Mouse (Mus musculus) CH12.LX (cell line): ENCODE measurements around the gene Gm9958. TPM values are rescaled to one million over a fixed set of nuclear protein-coding genes. Genes with fewer than 3 reads are reported as not detected.
A peak's percentile ranks its signal among the peaks of the same experiment; 100 is the strongest.

ENCODE experiments used
- DNase-seq: peaks from one replicate; pipeline ENCODE4 v3.0.0-alpha.2; 2013; ENCODE audit errors: extremely low read depth
- H3K27ac ChIP-seq: 2 replicates; pipeline ENCODE4 v1.5.1; 2012; ENCODE audit warnings: low read depth, mild to moderate bottlenecking, control low read depth, moderate library complexity; ENCODE audit not compliant: insufficient read depth
- H3K27me3 ChIP-seq: replicated peaks from 2 replicates; pipeline ENCODE3; 2012; ENCODE audit warnings: inconsistent platforms
- H3K36me3 ChIP-seq, 2 experiments: replicated peaks in 1 of 2; 2 replicates each; pipeline versions ENCODE3 to v1.6.1; 2012; ENCODE audit warnings: inconsistent platforms in 1 of 2, low read length in 1 of 2, mild to moderate bottlenecking in 1 of 2, mixed read lengths in 1 of 2, moderate library complexity in 1 of 2; ENCODE audit not compliant: control insufficient read depth in 1 of 2, insufficient read depth in 1 of 2
- H3K4me1 ChIP-seq, 2 experiments: 2 replicates each; pipeline ENCODE4 v1.6.1; 2012; ENCODE audit warnings: inconsistent platforms in 1 of 2, moderate library complexity in 1 of 2; ENCODE audit not compliant: insufficient read depth in 2 of 2, control insufficient read depth in 1 of 2
- H3K4me2 ChIP-seq: 2 replicates; pipeline ENCODE4 v1.6.1; 2012; ENCODE audit warnings: low read depth, mild to moderate bottlenecking, control low read depth; ENCODE audit not compliant: poor library complexity, insufficient read depth, severe bottlenecking
- H3K4me3 ChIP-seq, 3 experiments: fragments of 150-350 bp in 1 of 3; sonication (generic) in 1 of 3; replicated peaks in 1 of 3; 2 replicates each; pipeline versions ENCODE3 to v1.5.1; 2011 to 2012; ENCODE audit warnings: low read depth in 2 of 3, low read length in 2 of 3, mild to moderate bottlenecking in 2 of 3, moderate library complexity in 2 of 3, control low read depth in 1 of 3, improper control_type of control experiment in 1 of 3, inconsistent platforms in 1 of 3, mixed read lengths in 1 of 3; ENCODE audit not compliant: poor library complexity in 1 of 3
- H3K79me2 ChIP-seq: replicated peaks from 2 replicates; pipeline ENCODE4 v1.6.1; 2012; ENCODE audit warnings: mild to moderate bottlenecking, moderate library complexity; ENCODE audit not compliant: control insufficient read depth, poor library complexity, insufficient read depth, severe bottlenecking; ENCODE audit errors: extremely low read depth
- H3K9ac ChIP-seq: 2 replicates; pipeline ENCODE4 v1.6.1; 2012; ENCODE audit warnings: low read depth, mild to moderate bottlenecking, control low read depth, moderate library complexity; ENCODE audit not compliant: insufficient read depth
- H3K9me3 ChIP-seq: replicated peaks from 2 replicates; pipeline ENCODE3; 2012; ENCODE audit warnings: low read length, inconsistent platforms, mixed read lengths
- BHLHE40 ChIP-seq: IDR thresholded peaks from 2 replicates; pipeline ENCODE4 v1.6.1; 2011; ENCODE audit warnings: mild to moderate bottlenecking, low read depth, low read length, improper control_type of control experiment
- CHD2 ChIP-seq: IDR thresholded peaks from 2 replicates; pipeline ENCODE4 v1.6.1; 2011; ENCODE audit warnings: low read length, improper control_type of control experiment
- ELF1 ChIP-seq: IDR thresholded peaks from 2 replicates; pipeline ENCODE4 v1.6.1; 2014; ENCODE audit warnings: low read depth, mild to moderate bottlenecking, inconsistent platforms, low read length, improper control_type of control experiment
- GABPA ChIP-seq: IDR thresholded peaks from 2 replicates; pipeline ENCODE4 v1.6.1; 2012; ENCODE audit warnings: low read depth, low read length, improper control_type of control experiment, inconsistent platforms; ENCODE audit not compliant: insufficient replicate concordance
- JUN ChIP-seq: IDR thresholded peaks from 2 replicates; pipeline ENCODE4 v1.6.1; 2011; ENCODE audit warnings: low read depth, mild to moderate bottlenecking, low read length, improper control_type of control experiment, moderate library complexity; ENCODE audit not compliant: insufficient read depth
- KAT2A ChIP-seq: IDR thresholded peaks from 2 replicates; pipeline ENCODE4 v1.6.1; 2012; ENCODE audit warnings: low read length, improper control_type of control experiment, inconsistent platforms; ENCODE audit not compliant: insufficient replicate concordance
- MAFK ChIP-seq: IDR thresholded peaks from 2 replicates; pipeline ENCODE4 v1.6.1; 2011; ENCODE audit warnings: low read length, improper control_type of control experiment; ENCODE audit not compliant: insufficient replicate concordance
- MAX ChIP-seq: IDR thresholded peaks from 2 replicates; pipeline ENCODE4 v1.6.1; 2011; ENCODE audit warnings: low read length, improper control_type of control experiment
- MAZ ChIP-seq: IDR thresholded peaks from 2 replicates; pipeline ENCODE4 v1.6.1; 2012; ENCODE audit warnings: low read depth, mild to moderate bottlenecking, inconsistent platforms, low read length, improper control_type of control experiment, moderate library complexity
- MEF2A ChIP-seq: IDR thresholded peaks from 2 replicates; pipeline ENCODE4 v1.6.1; 2014; ENCODE audit warnings: low read depth, mild to moderate bottlenecking, inconsistent platforms, low read length, improper control_type of control experiment, borderline replicate concordance
- NELFE ChIP-seq: IDR thresholded peaks from 2 replicates; pipeline ENCODE4 v1.6.1; 2011; ENCODE audit warnings: low read depth, low read length, improper control_type of control experiment
- NRF1 ChIP-seq: IDR thresholded peaks from 2 replicates; pipeline ENCODE4 v1.6.1; 2014; ENCODE audit warnings: low read depth, mild to moderate bottlenecking, inconsistent platforms, low read length, improper control_type of control experiment, moderate library complexity
- PAX5 ChIP-seq: IDR thresholded peaks from 2 replicates; pipeline ENCODE4 v1.6.1; 2012; ENCODE audit warnings: low read length, inconsistent platforms, mixed read lengths
- POLR2AphosphoS2 ChIP-seq: IDR thresholded peaks from 2 replicates; pipeline ENCODE4 v1.6.1; 2011; ENCODE audit warnings: low read depth, low read length, improper control_type of control experiment
- TCF12 ChIP-seq: IDR thresholded peaks from 2 replicates; pipeline ENCODE4 v1.6.1; 2014; ENCODE audit warnings: low read depth, mild to moderate bottlenecking, inconsistent platforms, low read length, improper control_type of control experiment
- UBTF ChIP-seq: IDR thresholded peaks from 2 replicates; pipeline ENCODE4 v1.6.1; 2012; ENCODE audit warnings: low read depth, mild to moderate bottlenecking, inconsistent platforms, low read length, improper control_type of control experiment, moderate library complexity
- USF2 ChIP-seq: conservative IDR thresholded peaks from 2 replicates; pipeline ENCODE4 v1.6.1; 2011; ENCODE audit warnings: low read depth, low read length, improper control_type of control experiment
- ZC3H11A ChIP-seq: IDR thresholded peaks from 2 replicates; pipeline ENCODE4 v1.6.1; 2012; ENCODE audit warnings: low read depth, mild to moderate bottlenecking, inconsistent platforms, low read length, improper control_type of control experiment
- ZKSCAN1 ChIP-seq: IDR thresholded peaks from 2 replicates; pipeline ENCODE4 v1.6.1; 2012; ENCODE audit warnings: low read depth, inconsistent platforms, low read length, improper control_type of control experiment, borderline replicate concordance
- ZNF384 ChIP-seq: IDR thresholded peaks from 2 replicates; pipeline ENCODE4 v1.6.1; 2012; ENCODE audit warnings: low read depth, low read length, improper control_type of control experiment, inconsistent platforms
- dilution Hi-C: fragments of 300-500 bp; cut with MboI; formaldehyde crosslinking; loops from 2 replicates; pipeline ENCODE4 v1.14.3; 2020; ENCODE audit warnings: low sequenced_read_pairs; ENCODE audit not compliant: extremely low pct_unique_long_range_greater_than_20kb, extremely low pct_ligation_motif_present
- in situ Hi-C: fragments of 300-500 bp; cut with MboI; formaldehyde crosslinking; loops from 3 replicates; pipeline ENCODE4 v1.14.3; 2019; ENCODE audit warnings: low sequenced_read_pairs, low pct_ligation_motif_present, low pct_unique_long_range_greater_than_20kb, mixed read lengths
- polyA plus RNA-seq: library from polyadenylated mRNA; unstranded; fragments of >175 nt; gene quantifications from 2 replicates; pipeline ENCODE4 v1.2.1, GENCODE M21; 2012; ENCODE audit warnings: low read depth; ENCODE audit not compliant: insufficient read length
- total RNA-seq, 2 experiments: library from RNA; depleted of rRNA; stranded (reverse); fragments of 300-350 nt in 1 of 2; fragments of >200 nt in 1 of 2; gene quantifications; 2 replicates each; pipeline ENCODE4 v1.2.3; 2012 to 2014

Gene Gm9958
- total and polyA plus RNA-seq, 3 experiments = 1.2 to 1.3 (median 1.3) TPM

DNA sequence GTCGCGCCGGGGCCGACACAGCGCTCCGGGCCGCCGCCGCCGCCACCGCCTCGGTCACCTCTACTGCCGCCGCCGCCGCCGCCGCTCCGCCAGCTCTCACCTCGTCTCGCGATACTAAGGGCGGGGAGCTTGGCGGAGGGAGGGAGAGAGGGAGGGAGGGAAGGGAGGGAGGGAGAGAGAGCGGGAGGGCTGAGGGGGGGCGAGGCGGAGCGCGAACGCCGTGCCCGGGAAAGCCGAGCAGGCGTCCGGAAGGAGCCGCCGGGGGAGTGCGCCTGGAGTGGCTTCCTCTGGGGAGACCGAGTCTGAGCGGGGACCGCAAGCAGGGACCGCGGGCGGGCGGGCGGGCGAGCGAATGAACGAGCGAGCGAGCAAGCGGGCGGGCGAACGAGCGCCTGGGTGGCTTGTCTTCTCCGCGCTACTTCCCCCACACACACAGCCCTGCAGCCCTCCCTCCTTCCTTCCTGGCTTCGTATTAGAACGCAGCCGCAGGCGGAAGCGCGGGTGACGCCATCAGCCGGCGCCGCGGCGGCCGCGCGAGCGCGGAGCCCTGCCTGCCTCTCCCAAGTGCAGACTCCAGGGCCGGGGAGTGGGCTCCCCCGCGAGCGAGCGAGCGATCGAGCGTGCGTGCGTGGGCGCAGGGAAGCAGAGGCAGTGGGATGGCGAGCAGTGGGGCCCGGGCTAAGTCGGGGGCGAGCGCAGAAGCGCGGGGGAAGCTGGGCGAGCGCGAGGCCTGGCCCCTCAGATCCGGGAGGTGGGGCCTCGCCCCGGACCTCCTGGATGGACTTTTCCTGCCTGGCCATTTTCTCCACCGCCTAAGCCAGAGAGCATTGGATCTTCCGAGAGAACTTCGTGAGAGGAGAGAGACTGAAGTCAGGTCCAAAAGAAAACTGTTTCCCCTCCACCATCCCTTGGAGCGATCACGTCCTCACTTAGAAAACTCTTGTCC lies 610 bp upstream of the Gm9958 start, which contains the start of gene Ankrd17 (continued):
- TF ChIP-seq NRF1 = peak; percentile 77
- peak; percentile 10; the same call in 1 of the 2 replicates for TF ChIP-seq GABPA
- TF ChIP-seq PAX5 = no peak
- peak; percentile 80; the same call in 1 of the 2 replicates for TF ChIP-seq KAT2A
- no peak for TF ChIP-seq JUN
- TF ChIP-seq MAZ = peak; percentile 92
- TF ChIP-seq ELF1 = peak; percentile 92
- TF ChIP-seq UBTF = peak; percentile 43; the same call in 1 of the 2 replicates
- TF ChIP-seq MEF2A = peak; percentile 61; the same call in 1 of the 2 replicates
- TF ChIP-seq ZC3H11A = no peak
- no peak for TF ChIP-seq USF2
- peak; percentile 93 for TF ChIP-seq NELFE
- no peak for TF ChIP-seq MAFK

DNA sequence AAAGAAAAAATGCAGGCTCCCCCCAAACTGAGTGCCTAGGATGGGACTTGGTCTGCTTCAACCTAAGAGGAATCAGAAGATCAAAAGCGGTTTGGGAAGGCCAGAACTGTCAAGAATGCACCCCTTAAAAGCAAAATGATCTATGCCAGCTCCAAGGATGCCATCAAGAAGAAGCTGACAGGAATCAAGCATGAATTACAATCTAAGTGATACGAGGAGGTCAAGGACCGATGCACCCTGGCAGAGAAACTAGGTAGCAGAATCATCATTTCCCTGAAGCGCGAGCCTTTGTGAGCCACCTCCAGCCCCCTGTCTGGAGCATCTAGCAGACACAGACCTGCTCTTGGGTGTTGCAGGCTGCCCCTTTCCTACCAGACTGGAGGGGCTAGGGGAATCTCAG lies 3.4 kb downstream of the Gm9958 start:
- H3K27me3 ChIP-seq = no peaks in the 10 kb centered on the region
- TF ChIP-seq BHLHE40 (no peak), KAT2A (no peak), UBTF (no peak), ZC3H11A (no peak), ZNF384 (no peak), NELFE (no peak), MAX (no peak), MAFK (no peak), CHD2 (no peak), GABPA (no peak), MEF2A (no peak), USF2 (no peak), TCF12 (no peak), ZKSCAN1 (no peak), POLR2AphosphoS2 (no peak), JUN (no peak)
- dilution Hi-C loops = no loop called here
- H3K4me3 ChIP-seq = no peak overlapping the region
- H3K4me1 ChIP-seq = peaks cover 0 to 7% of the 10 kb centered on the region in 2 experiments; a peak in 2 of 4 replicates
- no peak for DNase-seq
- in situ Hi-C loops = no loop called here
- H3K9ac ChIP-seq = no peak overlapping the region
- H3K9me3 ChIP-seq = peaks cover 5% of the 10 kb centered on the region
- H3K79me2 ChIP-seq = peaks cover 10% of the 10 kb centered on the region
- no peak overlapping the region for H3K4me2 ChIP-seq
- no peak overlapping the region for H3K27ac ChIP-seq
- peaks cover 0 to 3% of the 10 kb centered on the region in 2 experiments for H3K36me3 ChIP-seq
